ENCODE assay signal across 8 mouse cellular contexts in genomic region chr12:76961052-76961931, GRCm38 (mm10). TPM values are rescaled to one million over a fixed set of nuclear protein-coding genes. Genes with fewer than 3 reads are reported as not detected.
A peak's percentile ranks its signal among the peaks of the same experiment; 100 is the strongest.
DNase-seq lines count a peak whose midpoint lies in the region; ATAC-seq and TF ChIP-seq lines count a peak whose summit lies in the region.

No protein-coding gene starts in this region.

- H3K36me3 ChIP-seq in heart, embryonic 12.5 days = peaks cover 23% of the 10 kb centered on the region
- peaks cover 23% of the 10 kb centered on the region for H3K36me3 ChIP-seq in C2C12 (ENCODE audit: control insufficient read depth, insufficient read depth)
- H3K36me3 ChIP-seq in heart, postnatal 0 days (replicated peaks; ENCODE audit: control insufficient read depth, insufficient read depth, low read length) = peaks cover 7% of the 10 kb centered on the region; the same call in 1 of the 2 replicates
- H3K36me3 ChIP-seq in liver, embryonic 14.5 days (replicated peaks; ENCODE audit: control insufficient read depth, insufficient read depth, low read depth) = peaks cover 21% of the 10 kb centered on the region
- peaks cover 6% of the 10 kb centered on the region; the same call in 1 of the 2 replicates for H3K36me3 ChIP-seq in stomach, embryonic 14.5 days (ENCODE audit: control insufficient read depth, insufficient read depth, low read length)

- no peak for TF ChIP-seq CTCF in C2C12 (IDR thresholded peaks at IDR 0.05; ENCODE audit: control insufficient read depth, insufficient read depth, insufficient read length)
- no peak for TF ChIP-seq CTCF in heart, postnatal 0 days (IDR thresholded peaks at IDR 0.05; ENCODE audit: low read depth)
- TF ChIP-seq CTCF in liver, embryonic 14.5 days (IDR thresholded peaks at IDR 0.05; ENCODE audit: low read depth) = no peak

- ATAC-seq in heart, embryonic 12.5 days (ENCODE audit: insufficient number of reproducible peaks, low FRiP score) = peak; percentile 3; the same call in 1 of the 2 replicates
- ATAC-seq in heart, postnatal 0 days (ENCODE audit: insufficient read depth, low read depth) = peak; percentile 13
- ATAC-seq in liver, embryonic 14.5 days (ENCODE audit: insufficient read depth) = peak; percentile 6; the same call in 1 of the 2 replicates
- ATAC-seq in stomach, embryonic 14.5 days (ENCODE audit: insufficient number of reproducible peaks, insufficient read depth, low FRiP score, low read depth) = peak; percentile 25

- peaks cover 7% of the 10 kb centered on the region for H3K4me1 ChIP-seq in heart, embryonic 12.5 days (replicated peaks)
- H3K4me1 ChIP-seq in heart, postnatal 0 days (ENCODE audit: control insufficient read depth, insufficient read depth) = peaks cover 6% of the 10 kb centered on the region
- H3K4me1 ChIP-seq in liver, embryonic 14.5 days (replicated peaks; ENCODE audit: control insufficient read depth in 2 of 2, insufficient read depth in 2 of 2, low read length in 1 of 2) = peaks cover 8 to 20% of the 10 kb centered on the region in 2 experiments
- H3K4me1 ChIP-seq in stomach, embryonic 14.5 days (ENCODE audit: control insufficient read depth, insufficient read depth, low read length) = peaks cover 3% of the 10 kb centered on the region; the same call in 1 of the 2 replicates

- DNase-seq in heart, adult 8-10 months (ENCODE audit: low spot score) = no peak
- peak; percentile 7 to 23 for DNase-seq in adrenal gland, postnatal 4 days (ENCODE audit: low spot score in 2 of 2)
- DNase-seq in heart, postnatal 0 days (ENCODE audit: low spot score) = peak; percentile 10
- peak in 1 of 3 experiments; percentile 31 for DNase-seq in liver, embryonic 14.5 days (ENCODE audit: low read depth in 3 of 3, low spot score in 3 of 3)
- DNase-seq in right cerebral cortex, postnatal 25 days = no peak

- peaks cover 41% of the 10 kb centered on the region for H3K79me3 ChIP-seq in C2C12 (ENCODE audit: low read depth)

- peaks cover 57% of the 10 kb centered on the region for H3K79me2 ChIP-seq in C2C12 (ENCODE audit: control insufficient read depth, insufficient read depth)

- H3K27me3 ChIP-seq in heart, embryonic 12.5 days (replicated peaks) = no peaks in the 10 kb centered on the region
- H3K27me3 ChIP-seq in C2C12 (ENCODE audit: control insufficient read depth, insufficient read depth, insufficient read length) = no peaks in the 10 kb centered on the region
- H3K27me3 ChIP-seq in heart, postnatal 0 days (ENCODE audit: control insufficient read depth, insufficient read depth, low read length) = no peaks in the 10 kb centered on the region
- H3K27me3 ChIP-seq in liver, embryonic 14.5 days (ENCODE audit: control insufficient read depth, insufficient read depth, low read length) = no peaks in the 10 kb centered on the region
- no peaks in the 10 kb centered on the region for H3K27me3 ChIP-seq in stomach, embryonic 14.5 days (ENCODE audit: control insufficient read depth, insufficient read depth, low read length)

- WGBS in heart, embryonic 12.5 days = 4% methylated on average over 45 of the region's 45 CpGs
- 4% methylated on average over 39 of the region's 45 CpGs for WGBS in heart, postnatal 0 days
- 2% methylated on average over 37 of the region's 45 CpGs for WGBS in liver, embryonic 14.5 days (ENCODE audit: insufficient replicate concordance)
- WGBS in stomach, embryonic 14.5 days = 5% methylated on average over 42 of the region's 45 CpGs

- peak overlapping the region; percentile 95 for H3K4me2 ChIP-seq in heart, embryonic 12.5 days
- peak overlapping the region; percentile 93 for H3K4me2 ChIP-seq in heart, postnatal 0 days (ENCODE audit: low read depth, low read length)
- H3K4me2 ChIP-seq in liver, embryonic 14.5 days (ENCODE audit: low read depth) = peak overlapping the region; percentile 93
- H3K4me2 ChIP-seq in stomach, embryonic 14.5 days (replicated peaks; ENCODE audit: low read depth, low read length) = peak overlapping the region; percentile 86

- peak overlapping the region; percentile 75 for H3K27ac ChIP-seq in heart, embryonic 12.5 days (ENCODE audit: poor library complexity, severe bottlenecking)
- H3K27ac ChIP-seq in heart, postnatal 0 days (ENCODE audit: low read depth) = peak overlapping the region; percentile 90
- peak overlapping the region; percentile 69 for H3K27ac ChIP-seq in liver, embryonic 14.5 days
- peak overlapping the region; percentile 21; the same call in 1 of the 2 replicates for H3K27ac ChIP-seq in stomach, embryonic 14.5 days (ENCODE audit: low read length)

- peak overlapping the region; percentile 80 for H3ac ChIP-seq in C2C12 (ENCODE audit: control insufficient read depth, insufficient read length, low read depth)

- no peak for TF ChIP-seq EP300 in heart, postnatal 0 days (IDR thresholded peaks at IDR 0.05; ENCODE audit: low read depth)
- no peak for TF ChIP-seq EP300 in liver, embryonic 14.5 days (IDR thresholded peaks at IDR 0.05; ENCODE audit: low read depth)

- H3K9ac ChIP-seq in heart, embryonic 12.5 days = peak overlapping the region; percentile 87
- peak overlapping the region; percentile 96 for H3K9ac ChIP-seq in heart, postnatal 0 days (replicated peaks; ENCODE audit: low read depth, low read length)
- peak overlapping the region; percentile 97 for H3K9ac ChIP-seq in liver, embryonic 14.5 days (replicated peaks)
- H3K9ac ChIP-seq in stomach, embryonic 14.5 days (replicated peaks; ENCODE audit: low read depth, low read length) = peak overlapping the region; percentile 85

- peak overlapping the region; percentile 77 for H3K4me3 ChIP-seq in heart, embryonic 12.5 days
- peak overlapping the region; percentile 89 for H3K4me3 ChIP-seq in C2C12 (ENCODE audit: insufficient read depth, poor library complexity, severe bottlenecking)
- peak overlapping the region; percentile 98 for H3K4me3 ChIP-seq in heart, postnatal 0 days (ENCODE audit: low read depth, low read length)
- H3K4me3 ChIP-seq in liver, embryonic 14.5 days (ENCODE audit: insufficient read depth in 1 of 2, low read depth in 2 of 2, low read length in 2 of 2) = peak overlapping the region; percentile 74 to 93
- H3K4me3 ChIP-seq in stomach, embryonic 14.5 days (ENCODE audit: low read depth, low read length) = peak overlapping the region; percentile 99

- no peaks in the 10 kb centered on the region for H3K9me3 ChIP-seq in heart, embryonic 12.5 days (replicated peaks)
- H3K9me3 ChIP-seq in heart, postnatal 0 days (replicated peaks; ENCODE audit: control insufficient read depth, low read length) = no peaks in the 10 kb centered on the region
- no peaks in the 10 kb centered on the region for H3K9me3 ChIP-seq in liver, embryonic 14.5 days (ENCODE audit: control insufficient read depth, low read length)
- H3K9me3 ChIP-seq in stomach, embryonic 14.5 days (ENCODE audit: control insufficient read depth, low read depth, low read length) = no peaks in the 10 kb centered on the region

TF ChIP-seq in C2C12, 6 proteins besides CTCF, POLR2A, EP300 and RAD21:
- TF ChIP-seq MAX (IDR thresholded peaks at IDR 0.05) = no peak
- no peak for TF ChIP-seq CEBPB (IDR thresholded peaks at IDR 0.05; ENCODE audit: low read depth)
- TF ChIP-seq MYOD1 (IDR thresholded peaks at IDR 0.05; ENCODE audit: control insufficient read depth, insufficient read length, low read depth) = no peak
- no peak for TF ChIP-seq FOSL1 (IDR thresholded peaks at IDR 0.05; ENCODE audit: insufficient read depth, low read length, poor library complexity, severe bottlenecking)

RNA-seq across cellular contexts. Expression of gene Max, which starts 0.7 kb away (rescaled TPM):
- 8.2 and 8.9 TPM in 2 replicates for polyA plus RNA-seq in heart, embryonic 12.5 days (2016; fragmentation: Nextera tagmentation; extraction: Ambion mirVana)
- total RNA-seq in heart, adult 8-10 months (2022) = 10 to 100 TPM; 59.2 to 86.0 (median 63.7) TPM
- 52.9 TPM for polyA plus RNA-seq in C2C12 (2012; fragmentation: generic; extraction: Trizol)
- 10 to 100 TPM; 69.5 to 71.9 TPM for total RNA-seq in adrenal gland, postnatal 4 days (2021)
- 26.8 and 37.8 TPM in 2 replicates for total RNA-seq in heart, postnatal 0 days (2014; rRNA removed; ENCODE audit: low replicate concordance)
- 5.9 and 8.4 TPM in 2 replicates for polyA plus RNA-seq in heart, postnatal 0 days (2015; fragmentation: Nextera tagmentation; extraction: Ambion mirVana)
- polyA plus RNA-seq in liver, embryonic 14.5 days (2012; rRNA removed) = 20.5 and 27.5 TPM in 2 replicates
- polyA plus RNA-seq in liver, embryonic 14.5 days (2014; fragmentation: Nextera tagmentation; extraction: Ambion mirVana) = 26.2 and 26.8 TPM in 2 replicates
- 38.7 and 40.3 TPM in 2 replicates for polyA plus RNA-seq in stomach, embryonic 14.5 days (2014; fragmentation: Nextera tagmentation; extraction: Ambion mirVana)

Comparison
In these comparisons a context has a peak if more than half of its experiments do, and no peak if none do; other contexts are left out.
1. DNase-seq: peak in adrenal gland, postnatal 4 days (2 of 2) and heart, postnatal 0 days (single experiment); none in heart, adult 8-10 months (single experiment) and right cerebral cortex, postnatal 25 days (single experiment).
2. H3K27ac ChIP-seq: peak in every context shown above with its lines; median percentile 90 in heart, postnatal 0 days; 75 in heart, embryonic 12.5 days; 69 in liver, embryonic 14.5 days; 21 in stomach, embryonic 14.5 days.
3. Peak in every context shown above with its lines, with median percentiles within 50 percentile points of each other: ATAC-seq, H3K4me2 ChIP-seq, H3K4me3 ChIP-seq and H3K9ac ChIP-seq.